Mouse (Mus musculus) neural tube, postnatal 0 days (tissue): Measurements from ENCODE around the gene Olfr18. TPM values are rescaled to one million over a fixed set of nuclear protein-coding genes. Genes with fewer than 3 reads are reported as not detected.

ENCODE experiments used
- polyA plus RNA-seq: library from polyadenylated mRNA; unstranded; fragments of >200 nt; fragmentation: Nextera tagmentation; extraction: Ambion mirVana; gene quantifications from 2 replicates; pipeline ENCODE4 v1.2.1, GENCODE M21; 2015

Olfr18 gene
- polyA plus RNA-seq: not detected in 2 replicates

GRCm38 (mm10) chr9:20335994-20336393, at the start of gene Olfr18:
Gene Olfr18, minus strand, starts transcription at chr9:20336094.

GRCm38 (mm10) chr9:20384532-20385342, 48.8 kb upstream of the Olfr18 start, which contains the start of gene Zfp560:
Gene Zfp560, minus strand, starts transcription at chr9:20385177.

DNA sequence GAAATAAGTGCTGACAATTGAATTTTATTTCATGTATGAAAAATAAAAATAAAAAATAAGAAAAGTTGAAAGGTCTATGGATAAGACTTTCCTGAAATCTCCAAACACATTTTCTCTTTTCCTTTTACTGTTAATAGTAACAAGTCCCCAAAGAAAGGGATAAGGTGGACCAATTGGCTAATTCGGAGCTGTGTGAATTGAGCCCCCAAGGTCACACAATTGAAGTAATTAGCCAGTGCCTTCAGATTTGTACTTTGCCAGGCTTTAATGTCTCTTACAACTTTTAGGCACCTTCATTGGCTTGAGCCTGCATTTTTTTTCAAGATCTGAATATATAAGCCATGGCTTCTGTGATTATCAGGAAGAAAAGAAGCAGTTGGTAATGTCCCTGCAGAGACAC, 37.7 kb downstream of the Olfr18 start, which contains the start of gene Olfr873:
Gene Olfr873 (plus strand): TSS at position 301 of the 400 bp plus-strand sequence.

GRCm38 (mm10) chr9:20282051-20282450, 53.8 kb downstream of the Olfr18 start, which contains the start of gene Olfr39:
Gene Olfr39, plus strand, starts transcription at chr9:20282351.

Other genes starting within 250 kb of the Olfr18 start
- gene Olfr868, start 237.5 kb downstream of the Olfr18 start, polyA plus RNA-seq: not detected in 2 replicates
- gene Olfr869, start 207.1 kb downstream of the Olfr18 start, polyA plus RNA-seq: not detected in 2 replicates
- gene Olfr870, start 162.0 kb downstream of the Olfr18 start, polyA plus RNA-seq: not detected in 2 replicates
- gene Olfr871, start 123.9 kb downstream of the Olfr18 start, polyA plus RNA-seq: not detected in 2 replicates
- not detected in 2 replicates for gene Olfr872, start 99.0 kb downstream of the Olfr18 start, polyA plus RNA-seq
- gene Olfr39, start 53.7 kb downstream of the Olfr18 start, polyA plus RNA-seq: not detected in 2 replicates
- gene Olfr873, start 37.6 kb downstream of the Olfr18 start, polyA plus RNA-seq: not detected in 2 replicates
- gene Zfp560, start 49.1 kb upstream of the Olfr18 start, polyA plus RNA-seq: 50.5 and 58.6 TPM in 2 replicates
- 6.1 and 8.2 TPM in 2 replicates for gene Zfp26, start 124.1 kb upstream of the Olfr18 start, polyA plus RNA-seq
- 27.3 and 30.3 TPM in 2 replicates for gene Zfp426, start 156.7 kb upstream of the Olfr18 start, polyA plus RNA-seq
- 44.6 and 45.5 TPM in 2 replicates for gene Zfp266, start 185.3 kb upstream of the Olfr18 start, polyA plus RNA-seq
- gene Zfp846, start 245.2 kb upstream of the Olfr18 start, polyA plus RNA-seq: 36.3 and 38.9 TPM in 2 replicates